Mouse (Mus musculus) right cerebral cortex, adult 18-20 months (tissue): ENCODE results near the gene Gm17655.
"Not testable (repeated sequence)": the region's sequence is repeated elsewhere in the genome, so short reads cannot be mapped to it uniquely, and the experiment has no call there.

Source experiments
- DNase-seq: peaks from one replicate; pipeline ENCODE4 v3.0.0; 2022; ENCODE audit warnings: mixed read lengths

Gene Gm17655

DNA sequence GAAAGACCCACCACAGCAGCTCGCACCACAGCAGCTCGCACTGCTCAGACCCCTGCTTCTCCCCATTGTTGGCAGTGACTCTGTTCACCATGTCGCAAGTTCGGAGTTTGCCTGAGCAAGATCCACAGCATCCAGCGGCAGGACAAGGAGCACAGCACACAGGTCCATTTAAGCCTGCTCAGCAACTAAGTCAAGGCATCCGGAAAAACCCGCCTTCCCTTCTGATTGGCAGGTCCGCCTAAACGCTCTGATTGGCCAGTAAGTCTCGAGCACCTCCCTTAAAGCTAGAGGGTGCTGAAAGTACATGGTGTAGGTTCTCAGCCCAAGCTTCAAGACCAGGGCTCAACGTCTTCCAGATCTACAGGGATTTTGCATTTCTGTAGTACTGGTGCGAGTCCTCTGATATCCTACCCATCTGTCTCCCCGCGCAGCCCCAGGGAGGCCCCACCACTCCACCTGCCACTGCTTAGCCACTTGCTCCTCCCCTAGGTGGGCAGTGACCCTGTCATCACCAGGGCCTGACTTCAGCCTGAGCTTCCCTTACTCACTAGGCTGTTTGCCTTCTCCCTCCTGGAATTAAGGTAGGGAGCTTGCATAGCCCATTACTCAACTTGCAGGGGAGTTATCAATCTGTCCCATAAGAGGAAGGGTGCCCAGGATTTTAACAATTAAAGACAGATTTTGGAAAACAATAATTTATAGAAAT, 14.0 kb upstream of the Gm17655 start:
- no peak for DNase-seq

DNA sequence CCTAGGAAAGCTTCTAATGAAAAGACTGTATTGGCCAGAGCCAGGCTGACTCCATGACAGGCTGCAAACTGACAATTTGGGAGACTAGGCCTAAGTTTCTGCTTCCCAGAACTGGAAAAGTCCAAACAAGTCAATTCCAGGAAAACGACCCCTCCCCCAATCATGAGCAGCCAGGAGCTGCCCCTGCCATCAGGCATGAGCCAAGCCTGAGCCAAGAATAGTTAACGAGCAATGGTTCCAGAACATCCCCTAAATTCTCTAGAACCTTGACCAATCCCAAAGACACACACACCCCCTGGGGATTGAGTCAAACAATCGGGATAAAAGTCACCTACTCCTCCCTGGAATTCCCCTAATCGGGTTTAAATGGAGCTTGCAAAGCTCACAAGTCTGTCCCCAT, 10.6 kb upstream of the Gm17655 start:
- no peak for DNase-seq

DNA sequence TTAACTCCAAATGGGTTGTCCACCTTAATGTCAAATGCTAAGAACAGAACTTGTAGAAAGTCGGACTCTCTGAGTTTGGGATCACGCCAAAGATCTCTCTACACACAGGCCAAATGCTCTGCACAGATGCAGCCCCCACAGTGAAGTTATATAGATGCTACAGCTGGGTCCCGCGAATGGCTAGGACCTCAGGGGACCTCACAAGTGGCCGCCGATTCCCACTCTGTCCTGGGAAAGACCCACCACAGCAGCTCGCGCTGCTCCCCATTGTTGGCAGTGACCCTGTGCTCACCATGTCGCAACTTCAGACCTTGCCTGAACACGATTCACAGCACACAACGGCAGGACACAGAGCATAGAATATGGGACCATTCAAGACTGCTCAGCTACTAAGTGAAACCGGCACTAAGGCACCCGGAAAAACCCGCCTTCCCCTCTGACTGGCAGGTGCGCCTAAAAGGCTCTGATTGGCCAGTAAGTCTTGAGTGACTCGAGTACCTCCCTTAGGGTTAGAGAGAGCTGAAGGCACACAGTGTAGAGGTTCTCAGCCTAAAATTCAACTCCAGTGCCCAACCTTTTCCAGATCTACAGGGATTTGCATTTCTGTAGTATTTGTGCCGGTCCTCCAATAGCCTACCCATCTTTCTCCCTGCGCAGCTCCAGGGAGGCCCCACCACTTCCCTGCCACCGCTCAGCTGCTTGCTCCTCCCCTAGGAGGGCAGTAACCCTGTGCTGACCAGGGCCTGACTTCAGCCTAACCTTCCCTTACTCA, 14.5 kb downstream of the Gm17655 start:
- peak; percentile 85 for DNase-seq

DNA sequence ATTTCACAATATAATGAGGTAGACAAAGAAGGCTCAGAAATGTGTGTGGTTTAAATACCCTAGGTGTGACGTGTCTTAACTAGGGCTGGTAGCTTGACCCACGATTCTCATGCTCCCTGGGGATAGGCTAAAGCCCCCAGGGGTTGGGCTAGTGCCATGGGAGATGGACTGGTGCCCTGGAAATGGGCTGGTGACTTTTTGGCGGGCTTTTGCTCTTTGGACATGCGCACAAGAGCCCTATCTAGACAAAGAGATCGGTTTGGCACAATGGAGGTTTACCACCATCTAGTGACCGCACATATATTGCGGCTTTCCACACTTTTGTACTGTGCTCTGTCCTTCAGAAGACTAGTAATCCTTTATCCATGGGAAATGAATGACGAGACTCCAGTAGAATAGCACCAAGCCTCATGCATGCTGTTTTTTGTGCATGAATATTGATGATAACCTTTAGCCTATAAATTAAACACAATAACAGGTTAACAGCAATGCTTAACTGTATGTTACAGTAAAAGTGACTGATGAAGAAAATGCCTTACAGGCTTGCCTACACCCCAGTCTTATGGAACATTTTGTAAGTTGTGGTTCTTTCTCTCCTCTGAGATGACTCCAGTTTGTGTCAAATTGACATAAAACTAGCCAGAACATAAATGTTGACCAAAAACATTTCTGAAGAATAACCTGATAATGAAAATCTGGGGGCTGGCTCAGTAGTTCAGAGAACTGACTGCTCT, 48.5 kb downstream of the Gm17655 start:
- DNase-seq, result peak; percentile 15

DNA sequence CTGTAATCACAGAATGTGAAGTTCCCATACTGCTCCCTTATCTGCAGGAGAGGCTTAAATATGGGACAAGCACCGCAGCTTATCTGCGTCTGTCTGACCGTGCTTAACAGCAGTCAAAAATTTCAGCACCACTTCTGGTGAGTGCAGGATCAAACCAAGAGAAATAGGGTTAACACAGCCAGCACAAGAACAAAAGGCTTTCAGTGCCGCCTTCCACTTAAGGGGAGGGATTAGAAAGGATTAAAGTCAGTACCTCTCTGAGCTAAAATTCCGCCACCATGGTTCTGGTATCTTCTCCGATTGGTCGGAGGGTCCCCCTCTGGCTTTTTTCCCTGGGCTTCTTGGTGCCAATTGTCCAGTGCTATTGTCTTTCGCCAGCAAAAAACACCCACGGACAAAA, 49.0 kb downstream of the Gm17655 start:
- DNase-seq, result no peak

DNA sequence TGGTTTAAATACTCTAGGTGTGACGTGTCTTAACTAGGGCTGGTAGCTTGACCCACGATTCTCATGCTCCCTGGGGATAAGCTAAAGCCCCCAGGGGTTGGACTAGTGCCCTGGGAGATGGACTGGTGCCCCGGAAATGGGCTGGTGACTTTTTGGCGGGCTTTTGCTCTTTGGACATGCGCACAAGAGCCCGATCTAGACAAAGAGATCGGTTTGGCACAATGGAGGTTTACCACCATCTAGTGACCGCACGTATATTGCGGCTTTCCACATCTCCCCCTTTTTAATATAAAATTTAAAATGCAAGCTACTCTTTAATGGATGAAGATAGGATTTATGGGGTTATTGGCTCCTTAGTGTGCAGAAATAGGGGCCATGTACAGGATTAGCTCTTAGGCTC, 56.5 kb downstream of the Gm17655 start:
- DNase-seq, result not testable (repeated sequence)
